Mouse (Mus musculus) brain, embryonic 14.5 days (tissue): ENCODE data around the gene Rhd.

ENCODE experiments used
- CTCF ChIP-seq: fragments of 200-500 bp; IDR thresholded peaks from 2 replicates; pipeline ENCODE4 v1.5.1; 2012; ENCODE audit warnings: inconsistent platforms, mild to moderate bottlenecking, moderate library complexity, borderline replicate concordance; ENCODE audit not compliant: insufficient read depth, insufficient read length; ENCODE audit errors: extremely low read depth
- POLR2A ChIP-seq: fragments of 200-500 bp; IDR thresholded peaks from 2 replicates; pipeline ENCODE4 v1.6.1; 2012; ENCODE audit warnings: mild to moderate bottlenecking, inconsistent platforms, borderline replicate concordance; ENCODE audit not compliant: poor library complexity, insufficient read depth, insufficient read length, severe bottlenecking; ENCODE audit errors: extremely low read depth

GRCm38 (mm10) chr4:134892096-134892495 lies 27.8 kb downstream of the Rhd start:
- no peak for TF ChIP-seq CTCF
- TF ChIP-seq POLR2A, result no peak
